Mouse (Mus musculus) neural tube, embryonic 11.5 days (tissue): ENCODE measurements around the gene Art4. TPM values are rescaled to one million over a fixed set of nuclear protein-coding genes. Genes with fewer than 3 reads are reported as not detected.

ENCODE experiments used
- ATAC-seq: fragments of 200-750 bp; cut with Nextera tagmentation; 2 replicates; pipeline ENCODE4 v1.8.0; 2017; ENCODE audit warnings: moderate number of reproducible peaks, mild to moderate bottlenecking, moderate TSS enrichment, moderate library complexity; ENCODE audit not compliant: insufficient read depth, low FRiP score, low TSS enrichment
- DNase-seq: peaks from one replicate; pipeline ENCODE4 v3.0.0-alpha.2; 2015; ENCODE audit warnings: low spot score
- H3K27ac ChIP-seq: fragments of 300-500 bp; sonication (generic); 2 replicates; pipeline ENCODE4 v1.5.1; 2014; ENCODE audit warnings: low read depth, mild to moderate bottlenecking, low read length
- H3K27me3 ChIP-seq: fragments of 300-500 bp; sonication (generic); 2 replicates; pipeline ENCODE4 v1.6.1; 2014; ENCODE audit warnings: mild to moderate bottlenecking, low read length, mixed read lengths; ENCODE audit not compliant: control insufficient read depth, insufficient read depth
- H3K36me3 ChIP-seq: fragments of 300-500 bp; sonication (generic); 2 replicates; pipeline ENCODE4 v1.6.1; 2014; ENCODE audit warnings: mild to moderate bottlenecking, low read length, moderate library complexity, mixed read lengths; ENCODE audit not compliant: control insufficient read depth, insufficient read depth
- H3K4me1 ChIP-seq: fragments of 300-500 bp; sonication (generic); 2 replicates; pipeline ENCODE4 v1.6.1; 2014; ENCODE audit warnings: low read length, mixed read lengths; ENCODE audit not compliant: control insufficient read depth, insufficient read depth
- H3K4me2 ChIP-seq: fragments of 300-500 bp; sonication (generic); 2 replicates; pipeline ENCODE4 v1.6.1; 2014; ENCODE audit warnings: low read depth, mild to moderate bottlenecking, moderate library complexity
- H3K4me3 ChIP-seq: fragments of 300-500 bp; sonication (generic); 2 replicates; pipeline ENCODE4 v1.5.1; 2014; ENCODE audit warnings: low read depth, low read length
- H3K9ac ChIP-seq: fragments of 300-500 bp; sonication (generic); 2 replicates; pipeline ENCODE4 v1.6.1; 2014; ENCODE audit warnings: mild to moderate bottlenecking, low read length
- H3K9me3 ChIP-seq: fragments of 300-500 bp; sonication (generic); 2 replicates; pipeline ENCODE4 v1.6.1; 2016; ENCODE audit warnings: low read length; ENCODE audit not compliant: control insufficient read depth
- WGBS: fragments of 180-500 bp; shearing (Covaris S2); extraction: QIAGEN DNeasy Blood & Tissue Kit; methylation state at CpG from one replicate; pipeline ENCODE4 v1.1.7; 2014; 5-methylcytosine and 5-hydroxymethylcytosine counted together
- polyA plus RNA-seq: library from polyadenylated mRNA; unstranded; fragments of >200 nt; fragmentation: Nextera tagmentation; extraction: Ambion mirVana; gene quantifications from 2 replicates; pipeline ENCODE4 v1.2.1, GENCODE M21; 2014

Art4 gene
- polyA plus RNA-seq, 1 experiment from 2014 or later: 1.6 TPM

DNA sequence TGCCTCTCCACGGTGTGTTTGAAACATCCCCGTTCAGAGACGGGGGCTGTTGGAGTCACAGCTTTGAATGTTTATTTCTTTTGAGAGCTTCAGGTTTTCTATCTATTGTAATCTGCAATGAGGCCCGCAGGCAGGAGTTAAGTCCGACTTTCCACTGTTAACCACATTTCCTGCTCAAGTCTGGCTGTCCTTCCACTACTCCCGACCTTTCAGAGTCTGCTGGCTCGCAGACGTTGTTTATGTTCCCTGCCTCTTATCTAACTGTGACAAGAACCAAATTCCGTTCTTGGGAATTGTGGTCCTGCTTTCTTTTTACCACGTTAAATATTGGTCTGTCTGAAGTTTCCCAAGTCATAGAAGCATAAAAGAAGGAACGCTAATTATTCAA, 334 bp upstream of the Art4 start:
- no peaks in the 10 kb centered on the region for H3K27me3 ChIP-seq
- no peak overlapping the region for H3K4me3 ChIP-seq
- H3K36me3 ChIP-seq: no peaks in the 10 kb centered on the region
- H3K27ac ChIP-seq: 0 out of 2 replicates have a peak overlapping the region, but pooled peaks have one; percentile 3
- H3K4me1 ChIP-seq: no peaks in the 10 kb centered on the region
- no peaks in the 10 kb centered on the region for H3K9me3 ChIP-seq
- H3K4me2 ChIP-seq: no peak overlapping the region
- no peak for ATAC-seq
- WGBS: 58% methylated on average over 11 of the region's 11 CpGs
- DNase-seq: no peak
- H3K9ac ChIP-seq: no peak overlapping the region

DNA sequence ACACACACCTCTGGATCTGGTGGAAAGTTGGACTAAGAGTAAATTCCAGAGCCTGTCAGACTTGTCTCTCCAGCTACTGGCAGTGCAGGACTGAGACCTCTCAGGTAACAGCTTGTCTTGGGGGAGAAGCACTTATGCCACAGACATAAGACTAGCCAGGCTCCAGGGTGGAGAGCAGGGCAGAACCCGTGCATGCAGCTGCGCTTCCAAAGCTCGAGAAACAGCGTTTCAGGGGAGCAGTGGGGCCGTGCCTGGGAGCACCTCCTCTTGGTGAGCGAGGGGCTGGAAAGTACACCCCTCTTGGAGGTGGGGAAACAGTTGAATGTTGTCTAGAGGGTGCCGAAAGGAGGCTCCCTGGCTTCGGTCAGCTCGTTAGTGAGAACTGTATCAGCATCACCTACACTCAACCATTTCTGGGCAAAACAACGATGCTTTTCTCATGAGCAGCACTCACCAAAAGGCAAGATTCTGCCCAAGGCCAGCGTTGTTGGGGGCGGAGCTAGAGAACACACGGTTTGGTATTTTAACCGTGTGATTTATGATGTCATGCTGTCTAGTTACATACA, 1.4 kb downstream of the Art4 start:
- Histone ChIP-seq H3K9ac (no peak overlapping the region; the same call in 1 of the 2 replicates), H3K4me2 (no peak overlapping the region)
- 65% methylated on average over 14 of the region's 14 CpGs for WGBS

DNA sequence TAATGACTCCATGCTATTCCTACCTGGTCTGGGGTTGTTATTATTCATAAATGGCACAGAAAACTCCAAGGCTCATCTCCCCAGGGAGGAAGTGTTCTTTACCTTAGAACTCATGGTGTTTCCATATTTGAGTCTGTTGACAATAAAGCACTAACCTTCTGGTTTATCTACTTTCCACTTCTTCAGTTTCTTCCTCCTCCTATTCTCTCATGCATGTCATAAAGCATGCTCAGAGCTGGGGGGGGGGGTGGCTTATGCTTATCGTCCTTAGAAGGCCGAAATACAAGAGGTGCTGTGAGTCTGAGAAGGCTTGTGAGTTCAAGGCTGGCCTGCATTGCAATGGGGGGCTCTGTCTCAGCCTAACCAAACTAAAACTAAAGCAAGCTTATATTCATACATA, 2.4 kb downstream of the Art4 start:
- DNase-seq: no peak
- no peak overlapping the region for H3K9ac ChIP-seq
- H3K4me3 ChIP-seq: no peak overlapping the region
- no peaks in the 10 kb centered on the region for H3K9me3 ChIP-seq
- no peak overlapping the region for H3K27ac ChIP-seq
- 88% methylated on average over 2 of the region's 2 CpGs for WGBS
- no peak overlapping the region for H3K4me2 ChIP-seq
- H3K27me3 ChIP-seq: no peaks in the 10 kb centered on the region
- no peaks in the 10 kb centered on the region for H3K36me3 ChIP-seq
- ATAC-seq: no peak
- H3K4me1 ChIP-seq: no peaks in the 10 kb centered on the region

More for the DNA sequence above, 1.4 kb downstream of the Art4 start:
- H3K27me3 ChIP-seq: no peaks in the 10 kb centered on the region
- no peaks in the 10 kb centered on the region for H3K4me1 ChIP-seq
- no peak overlapping the region for H3K27ac ChIP-seq
- H3K4me3 ChIP-seq: no peak overlapping the region
- no peak for DNase-seq
- ATAC-seq: no peak
- H3K9me3 ChIP-seq: no peaks in the 10 kb centered on the region
- no peaks in the 10 kb centered on the region for H3K36me3 ChIP-seq

DNA sequence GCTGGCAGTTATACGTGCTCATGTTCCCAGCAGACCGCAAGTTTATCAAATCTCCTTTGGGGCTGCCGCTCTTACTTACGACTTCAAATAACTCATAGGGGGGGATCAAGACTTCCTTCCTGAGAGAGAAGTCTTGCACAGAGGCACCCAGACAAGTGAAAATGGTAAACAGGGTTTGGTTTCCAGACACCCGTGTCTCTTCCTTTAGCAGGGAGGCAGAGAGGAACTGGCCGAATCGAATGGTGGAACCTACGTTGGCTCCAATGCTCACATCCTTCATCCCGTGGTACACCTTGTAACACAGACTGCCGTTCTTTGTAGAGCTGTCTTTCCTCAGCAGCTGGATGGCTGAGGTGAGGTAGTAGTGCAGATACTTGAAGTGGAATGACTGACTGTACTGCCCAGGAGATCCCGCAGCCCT, 3.2 kb downstream of the Art4 start:
- no peak overlapping the region for H3K9ac ChIP-seq
- no peak overlapping the region for H3K4me2 ChIP-seq
- H3K27ac ChIP-seq: no peak overlapping the region
- no peak overlapping the region for H3K4me3 ChIP-seq
- ATAC-seq: no peak
- H3K4me1 ChIP-seq: no peaks in the 10 kb centered on the region
- no peaks in the 10 kb centered on the region for H3K36me3 ChIP-seq
- WGBS: 87% methylated on average over 11 of the region's 11 CpGs
- H3K9me3 ChIP-seq: no peaks in the 10 kb centered on the region
- no peaks in the 10 kb centered on the region for H3K27me3 ChIP-seq
- DNase-seq: no peak

DNA sequence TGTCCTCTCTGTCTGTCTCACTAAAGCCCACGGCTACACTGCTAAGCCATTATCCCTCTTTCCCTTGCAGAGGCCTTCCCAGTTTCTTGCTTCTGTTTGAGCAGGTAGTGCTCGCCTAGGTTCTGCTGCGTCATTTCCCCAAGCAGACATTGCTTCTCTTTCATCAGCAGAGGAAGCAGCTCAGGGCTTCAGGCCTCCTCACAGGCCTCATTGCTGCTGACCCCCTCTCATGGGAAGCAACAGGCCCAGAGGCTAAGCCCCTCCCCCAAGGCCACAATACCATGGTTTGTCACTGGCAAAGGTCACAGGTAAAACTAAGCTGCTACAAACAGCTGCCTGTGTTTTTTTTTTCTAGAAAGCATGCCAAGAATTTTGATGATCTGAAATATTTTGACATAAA, 4.8 kb downstream of the Art4 start:
- H3K27me3 ChIP-seq: no peaks in the 10 kb centered on the region
- no peak overlapping the region for H3K4me2 ChIP-seq
- WGBS: 64% methylated on average over 3 of the region's 3 CpGs
- H3K27ac ChIP-seq: no peak overlapping the region
- no peak overlapping the region for H3K4me3 ChIP-seq
- H3K4me1 ChIP-seq: no peaks in the 10 kb centered on the region
- H3K9me3 ChIP-seq: no peaks in the 10 kb centered on the region
- H3K9ac ChIP-seq: no peak overlapping the region
- H3K36me3 ChIP-seq: no peaks in the 10 kb centered on the region
- DNase-seq: no peak
- no peak for ATAC-seq

DNA sequence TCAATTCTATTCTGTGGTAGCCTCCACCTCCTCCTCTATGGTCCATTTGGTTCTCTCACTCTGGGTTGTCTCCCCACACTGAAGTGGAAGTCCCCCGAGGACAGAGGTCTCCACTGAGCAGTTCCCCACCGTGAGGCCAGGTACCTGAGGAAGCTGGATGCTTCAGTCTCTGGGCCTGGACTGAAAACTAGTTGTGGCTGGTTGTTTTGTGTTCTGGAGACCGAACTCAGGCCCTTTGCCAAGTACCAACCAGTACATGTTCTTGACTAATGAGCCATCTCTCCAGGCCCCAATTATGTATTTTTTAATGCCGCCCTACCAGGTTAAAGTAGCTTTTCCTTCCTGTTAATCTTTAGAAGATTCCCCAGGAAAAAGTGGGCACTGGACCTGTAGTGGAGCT, 5.2 kb downstream of the Art4 start:
- H3K4me3 ChIP-seq: no peak overlapping the region
- no peaks in the 10 kb centered on the region for H3K4me1 ChIP-seq
- no peaks in the 10 kb centered on the region for H3K9me3 ChIP-seq
- H3K36me3 ChIP-seq: no peaks in the 10 kb centered on the region
- H3K9ac ChIP-seq: no peak overlapping the region
- no peak overlapping the region for H3K4me2 ChIP-seq
- ATAC-seq (no peak), DNase-seq (no peak)
- no peaks in the 10 kb centered on the region for H3K27me3 ChIP-seq
- 85% methylated on average over 4 of the region's 4 CpGs for WGBS
- H3K27ac ChIP-seq: no peak overlapping the region

DNA sequence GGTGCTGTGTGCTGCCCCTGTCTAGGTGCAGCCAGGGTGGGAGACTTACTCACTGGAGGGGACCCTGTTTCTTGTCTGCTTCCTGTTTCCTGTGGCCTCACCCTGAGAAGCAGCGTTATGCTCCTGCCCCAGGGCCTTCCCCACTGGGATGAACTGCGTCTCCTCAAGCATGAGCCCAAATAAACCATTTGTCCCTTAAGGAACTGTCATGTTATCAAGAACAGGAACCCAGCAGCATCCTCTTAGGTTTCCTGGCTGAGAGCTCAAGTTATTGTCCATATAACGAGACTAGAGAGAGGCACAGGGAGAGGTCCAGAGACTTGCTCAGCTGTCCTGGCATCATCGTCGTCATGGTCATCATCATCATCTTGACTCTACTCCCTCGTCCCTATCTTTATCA, 7.3 kb downstream of the Art4 start:
- DNase-seq: no peak
- no peaks in the 10 kb centered on the region for H3K4me1 ChIP-seq
- WGBS: 82% methylated on average over 6 of the region's 6 CpGs
- no peaks in the 10 kb centered on the region for H3K9me3 ChIP-seq
- no peak overlapping the region for H3K4me3 ChIP-seq
- H3K27ac ChIP-seq: no peak overlapping the region
- H3K27me3 ChIP-seq: no peaks in the 10 kb centered on the region
- ATAC-seq: no peak
- no peak overlapping the region for H3K4me2 ChIP-seq
- no peaks in the 10 kb centered on the region for H3K36me3 ChIP-seq
- no peak overlapping the region for H3K9ac ChIP-seq

DNA sequence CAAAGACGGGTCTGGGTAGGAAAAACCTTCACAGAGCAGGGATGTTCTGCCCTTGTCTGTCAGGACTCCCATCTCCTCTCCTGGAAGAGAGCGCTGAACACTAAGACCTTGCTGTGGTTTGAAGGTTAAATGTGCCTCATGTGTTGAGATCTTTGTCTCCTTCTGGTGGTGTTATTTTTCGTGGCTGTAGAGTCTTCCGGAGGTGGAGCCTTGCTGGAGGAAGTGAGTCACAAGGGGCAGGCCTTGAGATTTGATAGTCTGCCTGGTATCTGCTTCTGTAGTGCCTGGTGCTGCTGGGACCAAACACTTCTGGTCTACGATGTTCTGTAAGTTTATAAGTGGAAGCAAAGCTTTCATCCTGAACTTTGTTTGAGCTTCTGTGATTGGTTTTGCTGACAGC, 8.6 kb downstream of the Art4 start:
- ATAC-seq: no peak
- no peaks in the 10 kb centered on the region for H3K4me1 ChIP-seq
- 90% methylated on average over 5 of the region's 5 CpGs for WGBS
- no peaks in the 10 kb centered on the region for H3K9me3 ChIP-seq
- no peaks in the 10 kb centered on the region for H3K27me3 ChIP-seq
- no peak overlapping the region for H3K9ac ChIP-seq
- no peak overlapping the region for H3K4me2 ChIP-seq
- H3K4me3 ChIP-seq: no peak overlapping the region
- no peak for DNase-seq
- no peaks in the 10 kb centered on the region for H3K36me3 ChIP-seq
- H3K27ac ChIP-seq: no peak overlapping the region

DNA sequence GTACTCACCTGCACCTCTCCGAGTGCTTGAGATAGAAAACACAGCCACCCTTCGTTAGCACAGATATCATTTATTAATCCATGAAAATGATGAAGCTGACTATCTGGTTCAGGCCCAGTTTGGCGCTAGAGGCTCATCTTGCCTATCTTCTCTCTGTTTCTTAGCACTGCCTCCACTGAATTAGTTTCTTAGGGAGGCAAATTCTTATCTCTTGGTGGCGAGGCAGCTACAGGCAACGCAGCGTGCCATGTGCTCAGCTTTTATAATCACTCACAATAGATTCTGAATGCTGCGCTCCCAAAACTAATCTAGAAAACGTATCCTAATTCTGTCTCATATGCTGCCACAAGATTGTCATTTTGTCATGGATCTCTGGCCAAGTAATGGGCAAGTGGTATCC, 9.1 kb downstream of the Art4 start:
- H3K4me3 ChIP-seq: no peak overlapping the region
- no peak overlapping the region for H3K9ac ChIP-seq
- H3K27me3 ChIP-seq: no peaks in the 10 kb centered on the region
- 95% methylated on average over 8 of the region's 8 CpGs for WGBS
- no peak overlapping the region for H3K27ac ChIP-seq
- DNase-seq: no peak
- H3K4me1 ChIP-seq: no peaks in the 10 kb centered on the region
- no peak for ATAC-seq
- H3K4me2 ChIP-seq: no peak overlapping the region
- no peaks in the 10 kb centered on the region for H3K36me3 ChIP-seq
- no peaks in the 10 kb centered on the region for H3K9me3 ChIP-seq
